Mouse (Mus musculus) spleen, adult 2 months (tissue): ENCODE results near the gene Rbm7.

Source experiments
- CTCF ChIP-seq: fragments of 200-500 bp; IDR thresholded peaks from 2 replicates; pipeline ENCODE4 v1.5.1; 2011; ENCODE audit warnings: mild to moderate bottlenecking, inconsistent platforms; ENCODE audit not compliant: insufficient read depth, insufficient read length, insufficient replicate concordance; ENCODE audit errors: extremely low read depth
- POLR2A ChIP-seq: fragments of 200-500 bp; IDR thresholded peaks from 2 replicates; pipeline ENCODE4 v1.6.1; 2011; ENCODE audit warnings: low read depth, low read length, inconsistent platforms

GRCm38 (mm10) chr9:48538044-48538645 is 43.0 kb upstream of the Rbm7 start:
- TF ChIP-seq CTCF: no peak
- TF ChIP-seq POLR2A: no peak
